ENCODE assay signal across 8 mouse cellular contexts in genomic region chr4:133277104-133278026, GRCm38 (mm10). TPM values are rescaled to one million over a fixed set of nuclear protein-coding genes. Genes with fewer than 3 reads are reported as not detected.
DNase-seq lines count a peak whose midpoint lies in the region; ATAC-seq lines count a peak whose summit lies in the region.

Tmem222 (minus strand) TSS chr4:133277792.

- H3K36me3 ChIP-seq in forebrain, embryonic 11.5 days (ENCODE audit: control insufficient read depth, insufficient read depth, low read length) = no peaks in the 10 kb centered on the region
- no peaks in the 10 kb centered on the region; the same call in 1 of the 2 replicates for H3K36me3 ChIP-seq in heart, embryonic 16.5 days (ENCODE audit: control insufficient read depth, insufficient read depth)
- H3K36me3 ChIP-seq in liver, embryonic 15.5 days (replicated peaks) = 0 out of 2 replicates have a peak, but pooled peaks cover 9% of the 10 kb centered on the region
- no peaks in the 10 kb centered on the region for H3K36me3 ChIP-seq in neural tube, embryonic 12.5 days

- peak within 1 kb of the TSS; percentile 66 for H3K4me3 ChIP-seq in forebrain, embryonic 11.5 days (ENCODE audit: low read depth, low read length)
- H3K4me3 ChIP-seq in heart, embryonic 16.5 days (ENCODE audit: low read length) = peak within 1 kb of the TSS; percentile 85
- peak within 1 kb of the TSS; percentile 85 for H3K4me3 ChIP-seq in liver, embryonic 15.5 days (replicated peaks)
- H3K4me3 ChIP-seq in neural tube, embryonic 12.5 days = peak within 1 kb of the TSS; percentile 74

- under 1% methylated on average over 73 of the region's 73 CpGs for WGBS in forebrain, embryonic 11.5 days
- WGBS in heart, embryonic 16.5 days = under 1% methylated on average over 72 of the region's 73 CpGs
- WGBS in liver, embryonic 15.5 days (ENCODE audit: insufficient replicate concordance) = under 1% methylated on average over 73 of the region's 73 CpGs
- WGBS in neural tube, embryonic 12.5 days = under 1% methylated on average over 73 of the region's 73 CpGs

- peak within 1 kb of the TSS; percentile 90 for H3K27ac ChIP-seq in forebrain, embryonic 11.5 days (ENCODE audit: low read depth, low read length)
- H3K27ac ChIP-seq in heart, embryonic 16.5 days (ENCODE audit: low read length) = peak within 1 kb of the TSS; percentile 86
- peak within 1 kb of the TSS; percentile 90 for H3K27ac ChIP-seq in liver, embryonic 15.5 days (replicated peaks)
- H3K27ac ChIP-seq in neural tube, embryonic 12.5 days = peak within 1 kb of the TSS; percentile 74

- H3K9me3 ChIP-seq in forebrain, embryonic 11.5 days (ENCODE audit: control insufficient read depth, low read length) = no peaks in the 10 kb centered on the region
- no peaks in the 10 kb centered on the region for H3K9me3 ChIP-seq in heart, embryonic 16.5 days (replicated peaks; ENCODE audit: control insufficient read depth, low read length)
- no peaks in the 10 kb centered on the region for H3K9me3 ChIP-seq in liver, embryonic 15.5 days (replicated peaks)
- no peaks in the 10 kb centered on the region for H3K9me3 ChIP-seq in neural tube, embryonic 12.5 days

- ATAC-seq in forebrain, embryonic 11.5 days (replicated peaks; ENCODE audit: low FRiP score) = peak; percentile 91
- peak; percentile 94 for ATAC-seq in heart, embryonic 16.5 days (replicated peaks; ENCODE audit: extremely low read depth, insufficient read depth, low FRiP score)
- ATAC-seq in liver, embryonic 15.5 days (ENCODE audit: insufficient read depth) = peak; percentile 94
- peak; percentile 90 for ATAC-seq in neural tube, embryonic 12.5 days (ENCODE audit: low FRiP score, low read depth)

- peak within 1 kb of the TSS; percentile 80 for H3K9ac ChIP-seq in forebrain, embryonic 11.5 days (ENCODE audit: low read length)
- peak within 1 kb of the TSS; percentile 89 for H3K9ac ChIP-seq in heart, embryonic 16.5 days (ENCODE audit: low read length)
- H3K9ac ChIP-seq in liver, embryonic 15.5 days = peak within 1 kb of the TSS; percentile 80
- peak within 1 kb of the TSS; percentile 81 for H3K9ac ChIP-seq in neural tube, embryonic 12.5 days

- H3K27me3 ChIP-seq in forebrain, embryonic 11.5 days (ENCODE audit: control insufficient read depth, insufficient read depth, low read length) = no peaks in the 10 kb centered on the region
- no peaks in the 10 kb centered on the region for H3K27me3 ChIP-seq in heart, embryonic 16.5 days (ENCODE audit: control insufficient read depth, insufficient read depth, low read length)
- no peaks in the 10 kb centered on the region for H3K27me3 ChIP-seq in liver, embryonic 15.5 days
- H3K27me3 ChIP-seq in neural tube, embryonic 12.5 days (replicated peaks) = no peaks in the 10 kb centered on the region

- H3K4me1 ChIP-seq in forebrain, embryonic 11.5 days (replicated peaks; ENCODE audit: control insufficient read depth, insufficient read depth, low read length) = peaks cover 8% of the 10 kb centered on the region; the same call in 1 of the 2 replicates
- H3K4me1 ChIP-seq in heart, embryonic 16.5 days (ENCODE audit: control insufficient read depth, insufficient read depth, low read length) = peaks cover 27% of the 10 kb centered on the region
- H3K4me1 ChIP-seq in liver, embryonic 15.5 days (replicated peaks) = peaks cover 38% of the 10 kb centered on the region
- H3K4me1 ChIP-seq in neural tube, embryonic 12.5 days = peaks cover 26% of the 10 kb centered on the region

- H3K4me2 ChIP-seq in forebrain, embryonic 11.5 days (ENCODE audit: low read depth, low read length, severe bottlenecking) = peak within 1 kb of the TSS; percentile 62
- H3K4me2 ChIP-seq in heart, embryonic 16.5 days (ENCODE audit: low read depth, low read length) = peak within 1 kb of the TSS; percentile 88
- H3K4me2 ChIP-seq in liver, embryonic 15.5 days = peak within 1 kb of the TSS; percentile 81
- peak within 1 kb of the TSS; percentile 77 for H3K4me2 ChIP-seq in neural tube, embryonic 12.5 days (replicated peaks)

- DNase-seq in CD8-positive naive resting alpha-beta T cell, adult 2 months (ENCODE audit: low read depth in 2 of 2, low spot score in 2 of 2) = peak; percentile 94
- DNase-seq in c-Kit-positive CD71-negative TER-119-negative erythroid progenitor cells, embryonic 14.5 days (ENCODE audit: low read depth) = peak; percentile 91
- peak; percentile 97 for DNase-seq in forebrain, embryonic 11.5 days (ENCODE audit: low spot score)
- DNase-seq in kidney, postnatal 36 days = peak; percentile 96
- peak; percentile 97 for DNase-seq in telencephalon, adult 2 months (ENCODE audit: low read depth, low spot score)

RNA-seq across cellular contexts. Expression of gene Tmem222, which starts in this region (rescaled TPM):
- 80.6 and 90.9 TPM in 2 replicates for polyA plus RNA-seq in forebrain, embryonic 11.5 days (2014; fragmentation: Nextera tagmentation; extraction: Ambion mirVana)
- polyA plus RNA-seq in heart, embryonic 16.5 days (2015; fragmentation: Nextera tagmentation; extraction: Ambion mirVana) = 55.5 and 59.2 TPM in 2 replicates
- 35.8 and 42.3 TPM in 2 replicates for polyA plus RNA-seq in liver, embryonic 15.5 days (2015; fragmentation: Nextera tagmentation; extraction: Ambion mirVana)
- 82.0 and 84.2 TPM in 2 replicates for polyA plus RNA-seq in neural tube, embryonic 12.5 days (2016; fragmentation: Nextera tagmentation; extraction: Ambion mirVana)

Comparison
In these comparisons a context has a peak if more than half of its experiments do, and no peak if none do; other contexts are left out.
1. Peak in every context shown above with its lines: DNase-seq, ATAC-seq, H3K4me3 ChIP-seq and H3K27ac ChIP-seq.